Comparison of ENCODE assay signal across 9 mouse cellular contexts in genomic region chr3:153723467-153724079, GRCm38 (mm10). TPM values are rescaled to one million over a fixed set of nuclear protein-coding genes. Genes with fewer than 3 reads are reported as not detected.
A peak's percentile ranks its signal among the peaks of the same experiment; 100 is the strongest.
DNase-seq lines count a peak whose midpoint lies in the region; ATAC-seq and TF ChIP-seq lines count a peak whose summit lies in the region.
"Had no signal": no experiment of that assay in that cellular context is flagged by ENCODE, and none has a peak within 500 bp of the region (broad histone marks: within the 10 kb centered on the region; RNA-seq: fewer than 3 reads in every experiment).

No protein-coding gene starts in this region.

- 87% methylated on average over 9 of the region's 9 CpGs for WGBS in forebrain, embryonic 11.5 days
- 76% methylated on average over 9 of the region's 9 CpGs for WGBS in intestine, postnatal 0 days

- peak overlapping the region; percentile 85; the same call in 1 of the 2 replicates for H3K9ac ChIP-seq in forebrain, embryonic 11.5 days (ENCODE audit: low read length)
- H3K9ac ChIP-seq in intestine, postnatal 0 days (ENCODE audit: low read depth, low read length), result no peak overlapping the region

- no peaks in the 10 kb centered on the region for H3K27me3 ChIP-seq in forebrain, embryonic 11.5 days (ENCODE audit: control insufficient read depth, insufficient read depth, low read length)
- H3K27me3 ChIP-seq in intestine, postnatal 0 days (replicated peaks; ENCODE audit: control insufficient read depth, insufficient read depth, low read length), result peaks cover 6% of the 10 kb centered on the region

- no peaks in the 10 kb centered on the region for H3K9me3 ChIP-seq in forebrain, embryonic 11.5 days (ENCODE audit: control insufficient read depth, low read length)
- H3K9me3 ChIP-seq in intestine, postnatal 0 days (ENCODE audit: control insufficient read depth), result no peaks in the 10 kb centered on the region

- H3K36me3 ChIP-seq in forebrain, embryonic 11.5 days (ENCODE audit: control insufficient read depth, insufficient read depth, low read length), result no peaks in the 10 kb centered on the region
- H3K36me3 ChIP-seq in intestine, postnatal 0 days (ENCODE audit: control insufficient read depth, insufficient read depth), result no peaks in the 10 kb centered on the region

- no peak for TF ChIP-seq CTCF in layer of hippocampus, adult 2 months (conservative IDR thresholded peaks at IDR 0.05)
- TF ChIP-seq CTCF in intestine, postnatal 0 days (IDR thresholded peaks at IDR 0.05; ENCODE audit: low read depth), result no peak

- no peak for ATAC-seq in forebrain, embryonic 11.5 days (replicated peaks; ENCODE audit: low FRiP score)
- no peak for ATAC-seq in intestine, postnatal 0 days
- no peak for ATAC-seq in granulocyte monocyte progenitor cell, adult 5-6 weeks (replicated peaks; ENCODE audit: poor library complexity, severe bottlenecking)

- peak overlapping the region; percentile 93 for H3K4me3 ChIP-seq in layer of hippocampus, adult 2 months
- H3K4me3 ChIP-seq in forebrain, embryonic 11.5 days (ENCODE audit: low read depth, low read length), result no peak overlapping the region; the same call in 1 of the 2 replicates
- H3K4me3 ChIP-seq in intestine, postnatal 0 days (ENCODE audit: low read depth, low read length), result no peak overlapping the region

- H3K27ac ChIP-seq in layer of hippocampus, adult 2 months, result peak overlapping the region; percentile 92; the same call in 1 of the 2 replicates
- no peak overlapping the region for H3K27ac ChIP-seq in forebrain, embryonic 11.5 days (ENCODE audit: low read depth, low read length)
- H3K27ac ChIP-seq in intestine, postnatal 0 days (ENCODE audit: low read depth, low read length), result no peak overlapping the region
- H3K27ac ChIP-seq: macrophage had no signal

- H3K4me2 ChIP-seq in forebrain, embryonic 11.5 days (ENCODE audit: low read depth, low read length, severe bottlenecking), result peak overlapping the region; percentile 92; the same call in 1 of the 2 replicates
- peak overlapping the region; percentile 92 for H3K4me2 ChIP-seq in intestine, postnatal 0 days (replicated peaks; ENCODE audit: low read depth)

- peaks cover 4% of the 10 kb centered on the region; the same call in 1 of the 2 replicates for H3K4me1 ChIP-seq in forebrain, embryonic 11.5 days (replicated peaks; ENCODE audit: control insufficient read depth, insufficient read depth, low read length)
- H3K4me1 ChIP-seq in intestine, postnatal 0 days (replicated peaks; ENCODE audit: control insufficient read depth, insufficient read depth, low read length), result no peaks in the 10 kb centered on the region

- DNase-seq in layer of hippocampus, adult 2 months (ENCODE audit: low spot score in 2 of 2), result no peak
- no peak for DNase-seq in layer of hippocampus, postnatal 25 days (ENCODE audit: extremely low spot score in 1 of 2, low spot score in 1 of 2)
- no peak for DNase-seq in forebrain, embryonic 11.5 days (ENCODE audit: low spot score)
- peak; percentile 29 for DNase-seq in naive thymus-derived CD4-positive, alpha-beta T cell, adult 2 months (ENCODE audit: low read depth)
- no peak for DNase-seq in gastrocnemius, postnatal 10 days
- no peak for DNase-seq in urinary bladder, postnatal 25 days (ENCODE audit: low spot score)

RNA-seq across cellular contexts. Expression of gene St6galnac3, which starts 1.4 kb away (rescaled TPM):
- 10 to 100 TPM; 25.9 to 27.4 TPM for total RNA-seq in layer of hippocampus, adult 2 months (2021)
- total RNA-seq in layer of hippocampus, postnatal 25 days (2021), result 10 to 100 TPM; 25.6 to 29.0 TPM
- polyA plus RNA-seq in forebrain, embryonic 11.5 days (2014; fragmentation: Nextera tagmentation; extraction: Ambion mirVana), result 29.8 and 38.0 TPM in 2 replicates
- 7.9 and 8.5 TPM in 2 replicates for polyA plus RNA-seq in intestine, postnatal 0 days (2015; fragmentation: Nextera tagmentation; extraction: Ambion mirVana)
- total RNA-seq in granulocyte monocyte progenitor cell, adult 5-6 weeks (2014; fragmentation: Nextera tagmentation), result 2.6 and 4.2 TPM in 2 replicates
- 0.31 and 0.90 TPM in 2 replicates for total RNA-seq in granulocyte monocyte progenitor cell, adult 5-6 weeks (2017)
- 1 to 10 TPM; 1.5 to 5.1 TPM for total RNA-seq in gastrocnemius, postnatal 10 days (2021)

Comparison
In these comparisons a context has a peak if more than half of its experiments do, and no peak if none do; other contexts are left out.
1. RNA of gene St6galnac3, which starts 1.4 kb away (total RNA-seq): 25.6 to 29.0 TPM in layer of hippocampus, postnatal 25 days and 25.9 to 27.4 TPM in layer of hippocampus, adult 2 months; 1.5 to 5.1 TPM in gastrocnemius, postnatal 10 days and 0.31 to 4.2 TPM in granulocyte monocyte progenitor cell, adult 5-6 weeks; every median in the first group is over 4 times any median in the second.